Mouse (Mus musculus): ENCODE data around the gene Alkbh6.

- TF ChIP-seq CTCF (IDR thresholded peaks at IDR 0.05; ENCODE audit: low read depth, low read length) (peak; percentile 83), GATA2 (IDR thresholded peaks at IDR 0.05; ENCODE audit: borderline replicate concordance, low read depth, low read length) (no peak)
These were observed 16.8 kb downstream of the Alkbh6 start for GRCm38 (mm10) chr7:30325364-30325763.
